Mouse (Mus musculus): ENCODE measurements at regions not wholly inside any gene's neighbourhood (a gene's known extent, or its start where the extent isn't known, plus 50 kb on each side); places are given as distances from the start of the nearest gene placed in this dataset.

DNA sequence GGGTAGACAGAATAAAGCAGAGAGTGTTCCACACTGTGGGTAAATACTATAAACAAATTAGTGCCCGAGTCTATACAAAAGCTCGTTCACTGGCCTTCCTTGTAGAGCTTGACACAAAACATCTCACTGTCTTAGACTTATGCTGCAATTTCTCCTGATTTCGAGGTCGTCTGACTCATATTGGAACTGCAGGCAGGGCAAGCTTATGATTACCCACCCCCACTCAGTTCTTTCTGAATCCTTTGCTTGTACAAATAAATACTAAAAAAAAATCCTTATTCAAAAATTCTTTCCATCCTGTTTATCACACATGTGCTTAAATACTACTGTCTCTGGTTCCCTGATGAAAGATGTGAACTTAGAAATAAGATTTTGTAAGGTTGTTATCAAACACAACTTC is 470.0 kb upstream of the Adamts5 start:
- H3K4me2 ChIP-seq (ENCODE audit: low read depth), result no peak overlapping the region
- TF ChIP-seq CEBPB (IDR thresholded peaks at IDR 0.05; ENCODE audit: insufficient read depth, poor library complexity, severe bottlenecking) (0 out of 2 replicates have a peak, but pooled peaks have one; percentile 36), TCF3 (IDR thresholded peaks at IDR 0.05; ENCODE audit: insufficient read length, low read depth) (no peak), MAX (IDR thresholded peaks at IDR 0.05; ENCODE audit: low read depth) (no peak), USF1 (IDR thresholded peaks at IDR 0.05; ENCODE audit: low read depth) (no peak)
- no peak overlapping the region for H3ac ChIP-seq (ENCODE audit: control insufficient read depth, insufficient read length)
- H3K36me3 ChIP-seq (ENCODE audit: control insufficient read depth, insufficient read depth), result no peaks in the 10 kb centered on the region
- no peaks in the 10 kb centered on the region for H3K79me2 ChIP-seq (ENCODE audit: control insufficient read depth, insufficient read depth)
- no peaks in the 10 kb centered on the region for H3K27me3 ChIP-seq (ENCODE audit: control insufficient read depth, insufficient read depth, insufficient read length)
- H3K4me3 ChIP-seq, result no peak overlapping the region

DNA sequence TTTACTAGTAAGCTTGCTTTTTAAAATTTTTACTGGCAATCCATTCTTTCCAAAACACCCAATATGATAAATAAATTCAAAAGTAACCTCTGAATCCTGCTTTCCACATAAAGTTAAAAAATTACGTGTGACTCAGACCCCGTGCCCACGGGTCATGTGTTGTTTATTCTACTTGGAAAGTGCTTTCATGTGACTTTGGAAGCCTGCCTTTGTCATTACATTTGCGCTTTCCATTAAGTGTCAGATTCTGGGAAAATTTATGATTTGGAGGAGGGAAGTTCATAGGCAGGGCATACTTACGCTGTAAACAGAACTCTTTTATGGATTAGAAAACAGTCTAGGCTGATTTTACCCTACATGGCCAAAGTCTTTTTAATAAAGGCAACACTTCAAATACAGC is 466.8 kb upstream of the Adamts5 start:
- H3K27me3 ChIP-seq (ENCODE audit: control insufficient read depth, insufficient read depth, insufficient read length), result no peaks in the 10 kb centered on the region
- H3K4me3 ChIP-seq, result no peak overlapping the region
- H3ac ChIP-seq (ENCODE audit: control insufficient read depth, insufficient read length), result no peak overlapping the region
- no peak for TF ChIP-seq MYOD1 (IDR thresholded peaks at IDR 0.05; ENCODE audit: control insufficient read depth in 1 of 3, insufficient read length in 2 of 3, low read depth in 2 of 3)
- TF ChIP-seq TCF3 (IDR thresholded peaks at IDR 0.05; ENCODE audit: insufficient read length, low read depth), result no peak
- TF ChIP-seq SRF (IDR thresholded peaks at IDR 0.05; ENCODE audit: control insufficient read depth, insufficient read length, low read depth), result no peak
- no peak for TF ChIP-seq POLR2AphosphoS2 (IDR thresholded peaks at IDR 0.05; ENCODE audit: insufficient read length, low read depth)
- TF ChIP-seq E2F4 (IDR thresholded peaks at IDR 0.05; ENCODE audit: insufficient read depth), result no peak
- TF ChIP-seq USF1 (IDR thresholded peaks at IDR 0.05; ENCODE audit: low read depth), result peak; percentile 31
- no peak for TF ChIP-seq POLR2A (IDR thresholded peaks at IDR 0.05; ENCODE audit: insufficient read length, low read depth)
- TF ChIP-seq MAX (IDR thresholded peaks at IDR 0.05; ENCODE audit: low read depth), result no peak
- no peak overlapping the region for H3K4me2 ChIP-seq (ENCODE audit: low read depth)
- H3K79me2 ChIP-seq (ENCODE audit: control insufficient read depth, insufficient read depth), result no peaks in the 10 kb centered on the region
- H3K36me3 ChIP-seq (ENCODE audit: control insufficient read depth, insufficient read depth), result no peaks in the 10 kb centered on the region

DNA sequence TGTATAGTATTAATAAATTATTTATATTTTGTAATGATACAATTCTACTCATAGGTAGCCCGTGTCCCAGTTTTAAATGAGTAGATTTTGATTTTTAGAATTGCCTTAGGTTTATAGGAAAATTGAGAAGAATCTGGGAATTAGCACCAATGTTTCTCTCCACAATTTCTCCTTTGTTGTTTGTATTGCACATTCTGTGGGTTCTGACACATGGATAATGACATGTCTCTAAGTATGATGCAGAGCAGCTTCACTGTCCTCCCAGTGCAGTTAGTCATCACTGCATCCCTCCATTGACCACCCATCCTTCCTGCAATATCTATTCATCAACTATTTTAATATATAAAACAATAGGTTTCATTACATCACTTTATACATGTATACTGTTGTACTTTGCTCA is 464.6 kb upstream of the Adamts5 start:
- no peak overlapping the region for H3K4me2 ChIP-seq (ENCODE audit: low read depth)
- no peak for TF ChIP-seq TCF3 (IDR thresholded peaks at IDR 0.05; ENCODE audit: insufficient read length, low read depth)
- TF ChIP-seq REST (IDR thresholded peaks at IDR 0.05; ENCODE audit: insufficient read depth, insufficient read length), result no peak
- TF ChIP-seq POLR2AphosphoS2 (IDR thresholded peaks at IDR 0.05; ENCODE audit: insufficient read length, low read depth), result no peak
- no peak for TF ChIP-seq TCF12 (IDR thresholded peaks at IDR 0.05; ENCODE audit: insufficient read depth, poor library complexity, severe bottlenecking)
- no peak for TF ChIP-seq E2F4 (IDR thresholded peaks at IDR 0.05; ENCODE audit: insufficient read depth)
- no peaks in the 10 kb centered on the region for H3K27me3 ChIP-seq (ENCODE audit: control insufficient read depth, insufficient read depth, insufficient read length)
- H3K36me3 ChIP-seq (ENCODE audit: control insufficient read depth, insufficient read depth), result no peaks in the 10 kb centered on the region
- H3K4me3 ChIP-seq, result no peak overlapping the region
- no peak overlapping the region for H3ac ChIP-seq (ENCODE audit: control insufficient read depth, insufficient read length)
- H3K79me2 ChIP-seq (ENCODE audit: control insufficient read depth, insufficient read depth), result no peaks in the 10 kb centered on the region

DNA sequence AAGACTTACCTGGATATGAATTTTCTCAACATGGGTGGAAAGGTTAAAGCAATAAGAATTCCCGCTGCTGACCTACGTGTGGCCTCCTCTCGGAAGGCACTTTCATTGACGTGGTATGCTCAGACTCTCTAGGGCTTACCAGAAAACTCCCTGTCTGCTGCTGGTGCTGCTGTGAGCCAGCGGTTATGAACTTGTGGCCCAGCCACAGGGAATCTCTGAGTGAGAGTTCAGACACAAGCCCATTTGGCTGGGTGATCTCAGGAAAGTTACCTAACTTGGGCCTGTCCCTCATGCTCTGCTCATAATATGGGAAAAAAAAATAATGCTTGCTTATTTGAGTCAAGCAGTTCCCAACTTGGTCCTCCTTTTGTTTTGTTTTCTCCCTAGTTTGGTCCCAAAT is 459.5 kb upstream of the Adamts5 start:
- TF ChIP-seq POLR2A (IDR thresholded peaks at IDR 0.05; ENCODE audit: insufficient read length, low read depth) (no peak), CEBPB (IDR thresholded peaks at IDR 0.05; ENCODE audit: insufficient read depth, poor library complexity, severe bottlenecking) (no peak), SRF (IDR thresholded peaks at IDR 0.05; ENCODE audit: control insufficient read depth, insufficient read length, low read depth) (no peak), USF1 (IDR thresholded peaks at IDR 0.05; ENCODE audit: low read depth) (no peak), MYOD1 (IDR thresholded peaks at IDR 0.05; ENCODE audit: control insufficient read depth in 1 of 3, insufficient read length in 2 of 3, low read depth in 2 of 3) (no peak), MYOG (IDR thresholded peaks at IDR 0.05; ENCODE audit: control insufficient read depth in 1 of 3, insufficient read depth in 1 of 3, insufficient read length in 2 of 3, low read depth in 2 of 3) (no peak), MAX (IDR thresholded peaks at IDR 0.05; ENCODE audit: low read depth) (no peak), TCF12 (IDR thresholded peaks at IDR 0.05; ENCODE audit: insufficient read depth, poor library complexity, severe bottlenecking) (no peak), POLR2AphosphoS2 (IDR thresholded peaks at IDR 0.05; ENCODE audit: insufficient read length, low read depth) (no peak), E2F4 (IDR thresholded peaks at IDR 0.05; ENCODE audit: insufficient read depth) (no peak)
- H3K36me3 ChIP-seq (ENCODE audit: control insufficient read depth, insufficient read depth), result no peaks in the 10 kb centered on the region
- no peaks in the 10 kb centered on the region for H3K79me2 ChIP-seq (ENCODE audit: control insufficient read depth, insufficient read depth)
- no peak overlapping the region for H3K4me3 ChIP-seq
- H3ac ChIP-seq (ENCODE audit: control insufficient read depth, insufficient read length), result no peak overlapping the region
- H3K4me2 ChIP-seq (ENCODE audit: low read depth), result no peak overlapping the region
- H3K27me3 ChIP-seq (ENCODE audit: control insufficient read depth, insufficient read depth, insufficient read length), result no peaks in the 10 kb centered on the region

DNA sequence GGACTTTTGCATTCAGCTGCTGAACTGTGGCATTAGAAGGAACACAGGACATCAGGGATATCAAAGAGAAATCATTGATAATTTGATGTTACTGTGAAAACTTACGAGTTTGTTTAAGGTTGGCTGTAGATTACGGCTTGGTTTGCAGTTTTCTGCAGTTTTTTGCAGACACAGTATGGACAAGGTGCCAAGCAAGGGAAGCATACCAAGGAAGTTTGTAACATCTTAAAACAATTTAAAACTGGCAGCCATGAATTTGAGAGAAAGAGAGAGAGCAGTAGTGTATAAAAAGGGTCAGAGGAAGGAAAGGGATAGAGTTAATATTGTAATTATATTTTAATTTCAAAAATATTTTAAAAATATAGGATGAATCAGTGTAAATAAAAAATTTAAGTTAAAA is 453.4 kb upstream of the Adamts5 start:
- Histone ChIP-seq H3ac (ENCODE audit: control insufficient read depth, insufficient read length) (no peak overlapping the region), H3K4me3 (no peak overlapping the region), H3K4me2 (ENCODE audit: low read depth) (no peak overlapping the region), H3K27me3 (ENCODE audit: control insufficient read depth, insufficient read depth, insufficient read length) (no peaks in the 10 kb centered on the region), H3K79me2 (ENCODE audit: control insufficient read depth, insufficient read depth) (no peaks in the 10 kb centered on the region), H3K36me3 (ENCODE audit: control insufficient read depth, insufficient read depth) (no peaks in the 10 kb centered on the region)
- TF ChIP-seq CEBPB (IDR thresholded peaks at IDR 0.05; ENCODE audit: insufficient read depth, poor library complexity, severe bottlenecking) (no peak), E2F4 (IDR thresholded peaks at IDR 0.05; ENCODE audit: insufficient read depth) (no peak), USF1 (IDR thresholded peaks at IDR 0.05; ENCODE audit: low read depth) (no peak), POLR2A (IDR thresholded peaks at IDR 0.05; ENCODE audit: insufficient read length, low read depth) (no peak), TCF12 (IDR thresholded peaks at IDR 0.05; ENCODE audit: insufficient read depth, poor library complexity, severe bottlenecking) (no peak)

DNA sequence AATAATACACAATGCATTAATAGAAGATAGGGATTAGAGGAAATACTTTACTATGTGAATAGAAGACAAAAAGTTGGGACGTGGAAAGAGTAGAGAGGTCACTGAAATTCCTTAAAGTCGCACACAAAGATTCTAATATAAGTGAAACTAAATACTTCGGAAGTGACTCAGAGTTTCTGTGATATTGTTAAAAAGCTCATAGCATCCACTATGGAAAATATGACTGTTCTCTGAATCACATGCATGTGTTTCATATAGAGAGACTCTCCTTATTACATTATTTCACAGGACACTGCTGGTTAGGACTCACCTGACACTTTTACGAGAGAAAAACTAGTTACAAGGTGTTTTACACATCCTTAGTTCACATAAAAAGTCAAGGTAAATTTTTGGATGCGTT is 446.1 kb upstream of the Adamts5 start:
- H3K36me3 ChIP-seq (ENCODE audit: control insufficient read depth, insufficient read depth), result no peaks in the 10 kb centered on the region
- peak overlapping the region; percentile 60 for H3K4me2 ChIP-seq (ENCODE audit: low read depth)
- no peaks in the 10 kb centered on the region for H3K27me3 ChIP-seq (ENCODE audit: control insufficient read depth, insufficient read depth, insufficient read length)
- no peak overlapping the region for H3K4me3 ChIP-seq
- H3K79me2 ChIP-seq (ENCODE audit: control insufficient read depth, insufficient read depth), result no peaks in the 10 kb centered on the region
- H3ac ChIP-seq (ENCODE audit: control insufficient read depth, insufficient read length), result no peak overlapping the region
- TF ChIP-seq TCF3 (IDR thresholded peaks at IDR 0.05; ENCODE audit: insufficient read length, low read depth), result no peak
- TF ChIP-seq MAX (IDR thresholded peaks at IDR 0.05; ENCODE audit: low read depth), result no peak

All from myocyte (in vitro differentiated cells).